Mouse (Mus musculus) neural tube, embryonic 14.5 days (tissue): ENCODE data around the gene Cfap45. TPM values are rescaled to one million over a fixed set of nuclear protein-coding genes. Genes with fewer than 3 reads are reported as not detected.

Source experiments
- ATAC-seq: fragments of 200-750 bp; cut with Nextera tagmentation; 2 replicates; pipeline ENCODE4 v1.8.0; 2017; ENCODE audit warnings: low read depth, mild to moderate bottlenecking, moderate TSS enrichment, moderate library complexity
- H3K27ac ChIP-seq: fragments of 300-500 bp; sonication (generic); 2 replicates; pipeline ENCODE4 v1.5.1; 2014; ENCODE audit warnings: low read depth, mild to moderate bottlenecking, control low read depth, low read length, moderate library complexity, mixed read lengths
- H3K27me3 ChIP-seq: fragments of 300-500 bp; sonication (generic); 2 replicates; pipeline ENCODE4 v1.6.1; 2014; ENCODE audit warnings: low read length; ENCODE audit not compliant: control insufficient read depth, insufficient read depth
- H3K36me3 ChIP-seq: fragments of 300-500 bp; sonication (generic); 2 replicates; pipeline ENCODE4 v1.6.1; 2014; ENCODE audit warnings: low read length, mixed read lengths; ENCODE audit not compliant: control insufficient read depth, insufficient read depth
- H3K4me1 ChIP-seq: fragments of 300-500 bp; sonication (generic); 2 replicates; pipeline ENCODE4 v1.6.1; 2014; ENCODE audit warnings: low read length; ENCODE audit not compliant: control insufficient read depth, insufficient read depth
- H3K4me2 ChIP-seq: fragments of 300-500 bp; sonication (generic); 2 replicates; pipeline ENCODE4 v1.6.1; 2014; ENCODE audit warnings: mild to moderate bottlenecking, low read depth, low read length, control low read depth
- H3K4me3 ChIP-seq: fragments of 300-500 bp; sonication (generic); 2 replicates; pipeline ENCODE4 v1.5.1; 2014; ENCODE audit warnings: low read depth, low read length, control low read depth, mixed read lengths
- H3K9ac ChIP-seq: fragments of 300-500 bp; sonication (generic); replicated peaks from 2 replicates; pipeline ENCODE4 v1.6.1; 2014; ENCODE audit warnings: low read depth, mild to moderate bottlenecking, control low read depth, low read length, mixed read lengths
- H3K9me3 ChIP-seq: fragments of 300-500 bp; sonication (generic); 2 replicates; pipeline ENCODE4 v1.6.1; 2016; ENCODE audit warnings: low read length; ENCODE audit not compliant: control insufficient read depth
- WGBS: fragments of 180-500 bp; shearing (Covaris S2); extraction: QIAGEN DNeasy Blood & Tissue Kit; methylation state at CpG from one replicate; pipeline ENCODE4 v1.1.7; 2014; 5-methylcytosine and 5-hydroxymethylcytosine counted together
- polyA plus RNA-seq: library from polyadenylated mRNA; unstranded; fragments of >200 nt; fragmentation: Nextera tagmentation; extraction: Ambion mirVana; gene quantifications from 2 replicates; pipeline ENCODE4 v1.2.1, GENCODE M21; 2014

Gene Cfap45
- polyA plus RNA-seq, 1 experiment from 2014 or later, result 3.5 TPM

- Histone ChIP-seq H3K4me1 (0 out of 2 replicates have a peak, but pooled peaks cover 4% of the 10 kb centered on the region), H3K27ac (no peak overlapping the region), H3K4me2 (no peak overlapping the region), H3K36me3 (no peaks in the 10 kb centered on the region), H3K4me3 (no peak overlapping the region), H3K27me3 (no peaks in the 10 kb centered on the region), H3K9me3 (no peaks in the 10 kb centered on the region), H3K9ac (no peak overlapping the region)
- WGBS, result 66% methylated on average over 7 of the region's 7 CpGs
- no peak for ATAC-seq
Measured at GRCm38 (mm10) chr1:172522524-172522923, 1.9 kb downstream of the Cfap45 start.

GRCm38 (mm10) chr1:172523699-172524101 is 3.1 kb downstream of the Cfap45 start:
- Histone ChIP-seq H3K4me3 (no peak overlapping the region), H3K4me2 (no peak overlapping the region), H3K4me1 (0 out of 2 replicates have a peak, but pooled peaks cover 4% of the 10 kb centered on the region), H3K9me3 (no peaks in the 10 kb centered on the region), H3K9ac (no peak overlapping the region), H3K27ac (no peak overlapping the region), H3K27me3 (no peaks in the 10 kb centered on the region), H3K36me3 (no peaks in the 10 kb centered on the region)
- no peak for ATAC-seq
- 63% methylated on average over 12 of the region's 12 CpGs for WGBS

GRCm38 (mm10) chr1:172525027-172525764 is 4.6 kb downstream of the Cfap45 start:
- WGBS, result 34% methylated on average over 15 of the region's 15 CpGs
- H3K27me3 ChIP-seq, result no peaks in the 10 kb centered on the region
- no peaks in the 10 kb centered on the region for H3K9me3 ChIP-seq
- H3K4me3 ChIP-seq, result no peak overlapping the region
- H3K4me2 ChIP-seq, result no peak overlapping the region; the same call in 1 of the 2 replicates
- ATAC-seq, result no peak
- no peaks in the 10 kb centered on the region for H3K36me3 ChIP-seq
- H3K27ac ChIP-seq, result no peak overlapping the region
- 0 out of 2 replicates have a peak, but pooled peaks cover 4% of the 10 kb centered on the region for H3K4me1 ChIP-seq
- H3K9ac ChIP-seq, result no peak overlapping the region

- WGBS, result 69% methylated on average over 7 of the region's 7 CpGs
- no peak overlapping the region; the same call in 1 of the 2 replicates for H3K4me2 ChIP-seq
- H3K4me1 ChIP-seq, result peaks cover 8% of the 10 kb centered on the region; the same call in 1 of the 2 replicates
- H3K27ac ChIP-seq, result no peak overlapping the region
- no peaks in the 10 kb centered on the region for H3K27me3 ChIP-seq
- no peak overlapping the region for H3K4me3 ChIP-seq
- no peak for ATAC-seq
- no peaks in the 10 kb centered on the region for H3K9me3 ChIP-seq
- H3K9ac ChIP-seq, result no peak overlapping the region
- H3K36me3 ChIP-seq, result no peaks in the 10 kb centered on the region
Measured at GRCm38 (mm10) chr1:172525971-172526370, 5.4 kb downstream of the Cfap45 start.

GRCm38 (mm10) chr1:172526380-172527081 is 5.9 kb downstream of the Cfap45 start:
- Histone ChIP-seq H3K27me3 (no peaks in the 10 kb centered on the region), H3K9me3 (no peaks in the 10 kb centered on the region), H3K4me2 (no peak overlapping the region), H3K4me3 (no peak overlapping the region), H3K9ac (no peak overlapping the region), H3K4me1 (peaks cover 10% of the 10 kb centered on the region; the same call in 1 of the 2 replicates), H3K27ac (no peak overlapping the region), H3K36me3 (no peaks in the 10 kb centered on the region)
- ATAC-seq, result no peak
- WGBS, result 79% methylated on average over 23 of the region's 23 CpGs

- no peaks in the 10 kb centered on the region for H3K36me3 ChIP-seq
- no peak overlapping the region for H3K9ac ChIP-seq
- no peak overlapping the region for H3K4me3 ChIP-seq
- no peak overlapping the region for H3K4me2 ChIP-seq
- no peaks in the 10 kb centered on the region for H3K9me3 ChIP-seq
- ATAC-seq, result no peak
- H3K27me3 ChIP-seq, result no peaks in the 10 kb centered on the region
- WGBS, result 96% methylated on average over 10 of the region's 10 CpGs
- no peak overlapping the region for H3K27ac ChIP-seq
- H3K4me1 ChIP-seq, result peaks cover 10% of the 10 kb centered on the region; the same call in 1 of the 2 replicates
Measured at GRCm38 (mm10) chr1:172527431-172527830, 6.8 kb downstream of the Cfap45 start.

- peak; percentile 67 for ATAC-seq
- H3K9me3 ChIP-seq, result no peaks in the 10 kb centered on the region
- no peak overlapping the region for H3K27ac ChIP-seq
- WGBS, result 7% methylated on average over 7 of the region's 7 CpGs
- no peaks in the 10 kb centered on the region for H3K27me3 ChIP-seq
- peaks cover 10% of the 10 kb centered on the region; the same call in 1 of the 2 replicates for H3K4me1 ChIP-seq
- H3K4me3 ChIP-seq, result no peak overlapping the region
- H3K36me3 ChIP-seq, result no peaks in the 10 kb centered on the region
- H3K9ac ChIP-seq, result no peak overlapping the region
- no peak overlapping the region for H3K4me2 ChIP-seq
Measured at GRCm38 (mm10) chr1:172528701-172529100, 8.1 kb downstream of the Cfap45 start.

GRCm38 (mm10) chr1:172530544-172531220 is 10.1 kb downstream of the Cfap45 start:
- Histone ChIP-seq H3K27ac (no peak overlapping the region), H3K9ac (no peak overlapping the region), H3K9me3 (no peaks in the 10 kb centered on the region), H3K4me2 (no peak overlapping the region), H3K4me1 (peaks cover 7% of the 10 kb centered on the region; the same call in 1 of the 2 replicates), H3K27me3 (no peaks in the 10 kb centered on the region), H3K36me3 (no peaks in the 10 kb centered on the region), H3K4me3 (no peak overlapping the region)
- WGBS, result 21% methylated on average over 8 of the region's 8 CpGs
- peak; percentile 44; the same call in 1 of the 2 replicates for ATAC-seq
